8 mouse cellular contexts compared by ENCODE assay signal in the genomic region with DNA sequence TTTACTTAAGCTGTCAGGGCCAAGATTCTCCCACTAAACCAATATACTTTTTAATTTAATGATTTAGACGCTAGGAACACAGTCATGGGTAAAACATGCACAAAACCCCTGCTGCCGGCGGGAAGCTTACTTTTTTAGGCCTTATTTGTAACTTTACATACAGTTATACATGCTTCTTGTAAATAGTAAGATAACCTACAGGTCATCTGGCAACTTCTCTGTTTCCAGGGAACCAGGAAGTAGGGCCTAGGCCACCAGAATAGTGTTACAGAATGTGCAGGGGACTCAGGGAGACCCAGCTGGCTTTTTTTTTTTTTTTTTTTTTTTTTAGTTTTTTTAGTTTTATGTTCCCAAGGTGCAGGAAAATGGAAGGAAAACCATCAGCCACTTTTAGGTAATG. TPM values are rescaled to one million over a fixed set of nuclear protein-coding genes. Genes with fewer than 3 reads are reported as not detected.
DNase-seq lines count a peak whose midpoint lies in the region; ATAC-seq and TF ChIP-seq lines count a peak whose summit lies in the region.

No protein-coding gene starts in this region.

- peaks cover 3% of the 10 kb centered on the region for H3K36me3 ChIP-seq in heart, adult 2 months (ENCODE audit: control insufficient read depth, insufficient read depth, low read length)
- no peaks in the 10 kb centered on the region for H3K36me3 ChIP-seq in forebrain, embryonic 16.5 days (ENCODE audit: control insufficient read depth, insufficient read depth)
- no peaks in the 10 kb centered on the region for H3K36me3 ChIP-seq in liver, embryonic 16.5 days (ENCODE audit: control insufficient read depth, insufficient read depth)

- DNase-seq in heart, adult 2 months: no peak
- no peak for DNase-seq in heart, adult 11 months
- peak; percentile 45 for DNase-seq in A20 (ENCODE audit: low read depth, low spot score)
- no peak for DNase-seq in thymus, postnatal 4 days
- DNase-seq in gastrocnemius, postnatal 4 days (ENCODE audit: low spot score in 2 of 2): no peak
- DNase-seq in ovary, postnatal 14 days (ENCODE audit: low spot score): no peak

- peak overlapping the region; percentile 55 for H3K4me2 ChIP-seq in forebrain, embryonic 16.5 days (ENCODE audit: low read length)
- peak overlapping the region; percentile 88 for H3K4me2 ChIP-seq in liver, embryonic 16.5 days (ENCODE audit: low read depth, low read length)

- no peak for TF ChIP-seq POLR2A in heart, adult 2 months (IDR thresholded peaks at IDR 0.05; ENCODE audit: insufficient read depth, low read depth, low read length)

- no peak overlapping the region for H3K9ac ChIP-seq in heart, adult 2 months (ENCODE audit: low read depth, low read length)
- no peak overlapping the region for H3K9ac ChIP-seq in forebrain, embryonic 16.5 days (replicated peaks; ENCODE audit: low read depth, low read length)
- peak overlapping the region; percentile 85 for H3K9ac ChIP-seq in liver, embryonic 16.5 days (ENCODE audit: low read depth, low read length)

- ATAC-seq in forebrain, embryonic 16.5 days: no peak
- no peak for ATAC-seq in liver, embryonic 16.5 days (ENCODE audit: low read depth)

- H3K27me3 ChIP-seq in heart, adult 2 months (ENCODE audit: control insufficient read depth, insufficient read depth, low read length): no peaks in the 10 kb centered on the region
- H3K27me3 ChIP-seq in forebrain, embryonic 16.5 days (replicated peaks; ENCODE audit: control insufficient read depth, insufficient read depth, low read length): no peaks in the 10 kb centered on the region
- H3K27me3 ChIP-seq in liver, embryonic 16.5 days (ENCODE audit: control insufficient read depth, insufficient read depth, low read depth, low read length): no peaks in the 10 kb centered on the region

- H3K9me3 ChIP-seq in forebrain, embryonic 16.5 days (ENCODE audit: control insufficient read depth, low read length): no peaks in the 10 kb centered on the region
- H3K9me3 ChIP-seq in liver, embryonic 16.5 days (replicated peaks; ENCODE audit: control insufficient read depth, low read length): no peaks in the 10 kb centered on the region

- intact Hi-C loops in heart, adult 2 months (cut with DNase I): loop anchor here (5.0 kb wide), 1 partner anchor 33 kb away; no protein-coding TSS in a partner anchor

- TF ChIP-seq CTCF in heart, adult 2 months (IDR thresholded peaks at IDR 0.05): no peak

- peak overlapping the region; percentile 99 for H3K4me3 ChIP-seq in heart, adult 2 months
- H3K4me3 ChIP-seq in forebrain, embryonic 16.5 days (replicated peaks; ENCODE audit: low read length): no peak overlapping the region
- H3K4me3 ChIP-seq in liver, embryonic 16.5 days (ENCODE audit: low read depth, low read length): peak overlapping the region; percentile 81

- WGBS in heart, adult 2 months: 39% methylated on average over 3 of the region's 3 CpGs
- 66% methylated on average over 3 of the region's 3 CpGs for WGBS in forebrain, embryonic 16.5 days
- 40% methylated on average over 3 of the region's 3 CpGs for WGBS in liver, embryonic 16.5 days (ENCODE audit: insufficient replicate concordance)

- TF ChIP-seq EP300 in heart, adult 2 months (IDR thresholded peaks at IDR 0.05; ENCODE audit: insufficient read depth, low read depth, low read length): no peak

- peak overlapping the region; percentile 95 for H3K27ac ChIP-seq in heart, adult 2 months
- no peak overlapping the region for H3K27ac ChIP-seq in forebrain, embryonic 16.5 days (ENCODE audit: low read length)
- peak overlapping the region; percentile 79; the same call in 1 of the 2 replicates for H3K27ac ChIP-seq in liver, embryonic 16.5 days (ENCODE audit: low read length)

- no peaks in the 10 kb centered on the region for H3K4me1 ChIP-seq in heart, adult 2 months (ENCODE audit: control insufficient read depth, insufficient read depth, low read length)
- H3K4me1 ChIP-seq in forebrain, embryonic 16.5 days (replicated peaks; ENCODE audit: control insufficient read depth, insufficient read depth, low read length): peaks cover 3% of the 10 kb centered on the region
- H3K4me1 ChIP-seq in liver, embryonic 16.5 days (ENCODE audit: control insufficient read depth, low read depth, low read length): peaks cover 9% of the 10 kb centered on the region

- H3K79me2 ChIP-seq in heart, adult 2 months (replicated peaks; ENCODE audit: control insufficient read depth, insufficient read depth, low read length): no peaks in the 10 kb centered on the region

RNA-seq across cellular contexts. Expression of a gene that starts 1.2 kb away (rescaled TPM):
- total RNA-seq in heart, adult 2 months (2021): 1 to 10 TPM; 6.1 to 7.0 TPM
- polyA plus RNA-seq in heart, adult 2 months (2012; rRNA removed): 4.6 and 5.0 TPM in 2 replicates
- polyA plus RNA-seq in forebrain, embryonic 16.5 days (2015; fragmentation: Nextera tagmentation; extraction: Ambion mirVana): 9.3 and 9.8 TPM in 2 replicates
- polyA plus RNA-seq in liver, embryonic 16.5 days (2015; fragmentation: Nextera tagmentation; extraction: Ambion mirVana): 4.6 and 5.1 TPM in 2 replicates
- total RNA-seq in gastrocnemius, postnatal 4 days (2021): 10 to 100 TPM; 11.0 to 11.6 TPM

RNA-seq across cellular contexts. Expression of a gene that starts 16.4 kb away (rescaled TPM):
- under 1 TPM; 0.07 to 0.10 TPM for total RNA-seq in heart, adult 2 months (2021)
- 0.12 and 0.23 TPM in 2 replicates for polyA plus RNA-seq in heart, adult 2 months (2012; rRNA removed)
- 5.4 and 6.2 TPM in 2 replicates for polyA plus RNA-seq in forebrain, embryonic 16.5 days (2015; fragmentation: Nextera tagmentation; extraction: Ambion mirVana)
- 0.09 and 0.11 TPM in 2 replicates for polyA plus RNA-seq in liver, embryonic 16.5 days (2015; fragmentation: Nextera tagmentation; extraction: Ambion mirVana)
- under 1 TPM; 0.54 to 0.70 TPM for total RNA-seq in gastrocnemius, postnatal 4 days (2021)
